Mouse (Mus musculus) neural tube, embryonic 15.5 days (tissue): Measurements from ENCODE around the gene Dock10. TPM values are rescaled to one million over a fixed set of nuclear protein-coding genes. Genes with fewer than 3 reads are reported as not detected.
A peak's percentile ranks its signal among the peaks of the same experiment; 100 is the strongest.

Experiments
- ATAC-seq: fragments of 200-750 bp; cut with Nextera tagmentation; 2 replicates; pipeline ENCODE4 v1.8.0; 2017; ENCODE audit warnings: mild to moderate bottlenecking, moderate TSS enrichment, moderate library complexity; ENCODE audit not compliant: low FRiP score
- H3K27ac ChIP-seq: fragments of 300-500 bp; sonication (generic); replicated peaks from 2 replicates; pipeline ENCODE4 v1.5.1; 2015; ENCODE audit warnings: mild to moderate bottlenecking, inconsistent platforms
- H3K27me3 ChIP-seq: fragments of 300-500 bp; sonication (generic); replicated peaks from 2 replicates; pipeline ENCODE4 v1.6.1; 2015; ENCODE audit warnings: inconsistent platforms
- H3K36me3 ChIP-seq: fragments of 300-500 bp; sonication (generic); 2 replicates; pipeline ENCODE4 v1.6.1; 2015; ENCODE audit warnings: inconsistent platforms
- H3K4me1 ChIP-seq: fragments of 300-500 bp; sonication (generic); 2 replicates; pipeline ENCODE4 v1.6.1; 2015; ENCODE audit warnings: inconsistent platforms
- H3K4me2 ChIP-seq: fragments of 300-500 bp; sonication (generic); 2 replicates; pipeline ENCODE4 v1.6.1; 2015; ENCODE audit warnings: inconsistent platforms, mild to moderate bottlenecking, moderate library complexity
- H3K4me3 ChIP-seq: fragments of 300-500 bp; sonication (generic); replicated peaks from 2 replicates; pipeline ENCODE4 v1.5.1; 2015; ENCODE audit warnings: mild to moderate bottlenecking, inconsistent platforms
- H3K9ac ChIP-seq: fragments of 300-500 bp; sonication (generic); replicated peaks from 2 replicates; pipeline ENCODE4 v1.6.1; 2015; ENCODE audit warnings: mild to moderate bottlenecking, inconsistent platforms
- H3K9me3 ChIP-seq: fragments of 300-500 bp; sonication (generic); replicated peaks from 2 replicates; pipeline ENCODE4 v1.6.1; 2016; ENCODE audit warnings: inconsistent platforms
- WGBS: fragments of 180-500 bp; shearing (Covaris S2); methylation state at CpG from one replicate; pipeline ENCODE4 v1.1.7; 2015; ENCODE audit warnings: mixed read lengths; 5-methylcytosine and 5-hydroxymethylcytosine counted together
- polyA plus RNA-seq: library from polyadenylated mRNA; unstranded; fragments of >200 nt; fragmentation: Nextera tagmentation; extraction: Ambion mirVana; gene quantifications from 2 replicates; pipeline ENCODE4 v1.2.1, GENCODE M21; 2015

The Dock10 gene
- polyA plus RNA-seq, 1 experiment from 2014 or later: 5.8 TPM

GRCm38 (mm10) chr1:80671730-80672129 is 86.6 kb downstream of the Dock10 start:
- H3K27me3 ChIP-seq: no peaks in the 10 kb centered on the region
- H3K9me3 ChIP-seq: no peaks in the 10 kb centered on the region
- H3K9ac ChIP-seq: no peak overlapping the region
- no peak overlapping the region for H3K4me2 ChIP-seq
- no peaks in the 10 kb centered on the region for H3K4me1 ChIP-seq
- no peak for ATAC-seq
- H3K4me3 ChIP-seq: no peak overlapping the region
- no peak overlapping the region for H3K27ac ChIP-seq
- WGBS: 92% methylated on average over 3 of the region's 3 CpGs
- H3K36me3 ChIP-seq: no peaks in the 10 kb centered on the region

- WGBS: 83% methylated on average over 5 of the region's 5 CpGs
- no peak for ATAC-seq
Measured at GRCm38 (mm10) chr1:80671056-80671455, 87.3 kb downstream of the Dock10 start.

GRCm38 (mm10) chr1:80670387-80670786 is 87.9 kb downstream of the Dock10 start:
- Histone ChIP-seq H3K36me3 (no peaks in the 10 kb centered on the region), H3K4me1 (no peaks in the 10 kb centered on the region), H3K27me3 (no peaks in the 10 kb centered on the region), H3K27ac (no peak overlapping the region), H3K4me3 (no peak overlapping the region), H3K4me2 (no peak overlapping the region), H3K9me3 (no peaks in the 10 kb centered on the region), H3K9ac (no peak overlapping the region)
- WGBS: 88% methylated on average over 7 of the region's 7 CpGs
- no peak for ATAC-seq

More at GRCm38 (mm10) chr1:80671056-80671455, 87.3 kb downstream of the Dock10 start:
- Histone ChIP-seq H3K27ac (no peak overlapping the region), H3K4me2 (no peak overlapping the region), H3K4me1 (no peaks in the 10 kb centered on the region), H3K4me3 (no peak overlapping the region), H3K27me3 (no peaks in the 10 kb centered on the region), H3K9me3 (no peaks in the 10 kb centered on the region), H3K9ac (no peak overlapping the region), H3K36me3 (no peaks in the 10 kb centered on the region)

- H3K4me3 ChIP-seq: no peak overlapping the region
- no peaks in the 10 kb centered on the region for H3K4me1 ChIP-seq
- no peaks in the 10 kb centered on the region for H3K36me3 ChIP-seq
- no peak overlapping the region for H3K27ac ChIP-seq
- no peak overlapping the region for H3K4me2 ChIP-seq
- H3K27me3 ChIP-seq: no peaks in the 10 kb centered on the region
- no peaks in the 10 kb centered on the region for H3K9me3 ChIP-seq
- ATAC-seq: no peak
- no peak overlapping the region for H3K9ac ChIP-seq
Measured at GRCm38 (mm10) chr1:80665761-80666160, 92.6 kb downstream of the Dock10 start.

GRCm38 (mm10) chr1:80665161-80665560 is 93.2 kb downstream of the Dock10 start:
- no peaks in the 10 kb centered on the region for H3K9me3 ChIP-seq
- no peaks in the 10 kb centered on the region for H3K4me1 ChIP-seq
- 90% methylated on average over 6 of the region's 6 CpGs for WGBS
- H3K27me3 ChIP-seq: no peaks in the 10 kb centered on the region
- no peak overlapping the region for H3K4me2 ChIP-seq
- no peak overlapping the region for H3K4me3 ChIP-seq
- no peak overlapping the region for H3K27ac ChIP-seq
- no peaks in the 10 kb centered on the region for H3K36me3 ChIP-seq
- no peak for ATAC-seq
- no peak overlapping the region for H3K9ac ChIP-seq

- Histone ChIP-seq H3K9me3 (no peaks in the 10 kb centered on the region), H3K4me3 (no peak overlapping the region), H3K27ac (no peak overlapping the region), H3K9ac (no peak overlapping the region), H3K27me3 (no peaks in the 10 kb centered on the region), H3K4me2 (no peak overlapping the region), H3K4me1 (no peaks in the 10 kb centered on the region), H3K36me3 (no peaks in the 10 kb centered on the region)
- 71% methylated on average over 11 of the region's 11 CpGs for WGBS
- ATAC-seq: peak; percentile 45; the same call in 1 of the 2 replicates
Measured at GRCm38 (mm10) chr1:80661506-80662402, 96.6 kb downstream of the Dock10 start.

GRCm38 (mm10) chr1:80659465-80660245 is 98.7 kb downstream of the Dock10 start:
- no peak for ATAC-seq
- H3K36me3 ChIP-seq: no peaks in the 10 kb centered on the region
- no peak overlapping the region for H3K27ac ChIP-seq
- no peaks in the 10 kb centered on the region for H3K27me3 ChIP-seq
- H3K9me3 ChIP-seq: no peaks in the 10 kb centered on the region
- WGBS: 80% methylated on average over 6 of the region's 6 CpGs
- H3K9ac ChIP-seq: no peak overlapping the region
- H3K4me3 ChIP-seq: no peak overlapping the region
- no peak overlapping the region for H3K4me2 ChIP-seq
- no peaks in the 10 kb centered on the region for H3K4me1 ChIP-seq

- no peak for ATAC-seq
- Histone ChIP-seq H3K4me3 (no peak overlapping the region), H3K4me2 (no peak overlapping the region), H3K36me3 (no peaks in the 10 kb centered on the region), H3K9ac (no peak overlapping the region), H3K27ac (no peak overlapping the region), H3K4me1 (no peaks in the 10 kb centered on the region), H3K27me3 (no peaks in the 10 kb centered on the region), H3K9me3 (no peaks in the 10 kb centered on the region)
- 64% methylated on average over 2 of the region's 2 CpGs for WGBS
Measured at GRCm38 (mm10) chr1:80656389-80656788, 101.9 kb downstream of the Dock10 start.

- no peak for ATAC-seq
- no peak overlapping the region for H3K9ac ChIP-seq
- no peak overlapping the region for H3K4me2 ChIP-seq
- no peaks in the 10 kb centered on the region for H3K27me3 ChIP-seq
- no peaks in the 10 kb centered on the region for H3K4me1 ChIP-seq
- no peak overlapping the region for H3K27ac ChIP-seq
- WGBS: 79% methylated on average over 1 of the region's 1 CpGs
- H3K9me3 ChIP-seq: no peaks in the 10 kb centered on the region
- no peak overlapping the region for H3K4me3 ChIP-seq
- no peaks in the 10 kb centered on the region for H3K36me3 ChIP-seq
Measured at GRCm38 (mm10) chr1:80655854-80656253, 102.5 kb downstream of the Dock10 start.

GRCm38 (mm10) chr1:80655195-80655594 is 103.1 kb downstream of the Dock10 start:
- no peak for ATAC-seq
- Histone ChIP-seq H3K4me1 (no peaks in the 10 kb centered on the region), H3K27ac (no peak overlapping the region), H3K9ac (no peak overlapping the region), H3K27me3 (no peaks in the 10 kb centered on the region), H3K36me3 (no peaks in the 10 kb centered on the region), H3K9me3 (no peaks in the 10 kb centered on the region), H3K4me2 (no peak overlapping the region), H3K4me3 (no peak overlapping the region)
- 86% methylated on average over 4 of the region's 4 CpGs for WGBS

- Histone ChIP-seq H3K9me3 (no peaks in the 10 kb centered on the region), H3K36me3 (no peaks in the 10 kb centered on the region), H3K27me3 (no peaks in the 10 kb centered on the region), H3K9ac (no peak overlapping the region), H3K27ac (no peak overlapping the region), H3K4me2 (no peak overlapping the region), H3K4me3 (no peak overlapping the region), H3K4me1 (no peaks in the 10 kb centered on the region)
- WGBS: 54% methylated on average over 1 of the region's 1 CpGs
- no peak for ATAC-seq
Measured at GRCm38 (mm10) chr1:80654177-80654576, 104.2 kb downstream of the Dock10 start.

- no peak for ATAC-seq
- H3K9ac ChIP-seq: no peak overlapping the region
- H3K4me2 ChIP-seq: no peak overlapping the region
- H3K4me3 ChIP-seq: no peak overlapping the region
- H3K27ac ChIP-seq: no peak overlapping the region
- no peaks in the 10 kb centered on the region for H3K4me1 ChIP-seq
- no peaks in the 10 kb centered on the region for H3K27me3 ChIP-seq
- H3K9me3 ChIP-seq: no peaks in the 10 kb centered on the region
- H3K36me3 ChIP-seq: no peaks in the 10 kb centered on the region
Measured at GRCm38 (mm10) chr1:80652803-80653202, 105.5 kb downstream of the Dock10 start.
